Comparison of ENCODE assay signal across 11 mouse cellular contexts in genomic region chr8:120211345-120211744, GRCm38 (mm10). TPM values are rescaled to one million over a fixed set of nuclear protein-coding genes. Genes with fewer than 3 reads are reported as not detected.
A peak's percentile ranks its signal among the peaks of the same experiment; 100 is the strongest.
DNase-seq lines count a peak whose midpoint lies in the region; ATAC-seq and TF ChIP-seq lines count a peak whose summit lies in the region.
"Had no signal": no experiment of that assay in that cellular context is flagged by ENCODE, and none has a peak within 500 bp of the region (broad histone marks: within the 10 kb centered on the region; RNA-seq: fewer than 3 reads in every experiment).

No protein-coding gene starts in this region.

- H3K4me3 ChIP-seq in lung, embryonic 16.5 days (ENCODE audit: low read length), result no peak overlapping the region
- no peak overlapping the region for H3K4me3 ChIP-seq in lung, adult 2 months (replicated peaks; ENCODE audit: extremely low read depth, low read depth, low read length)
- H3K4me3 ChIP-seq in limb, embryonic 14.5 days (replicated peaks; ENCODE audit: low read length), result no peak overlapping the region
- H3K4me3 ChIP-seq: hindbrain, embryonic 15.5 days; megakaryocyte, embryonic 14.5 days had no signal

- peaks cover 22% of the 10 kb centered on the region for H3K4me1 ChIP-seq in lung, embryonic 16.5 days (replicated peaks; ENCODE audit: control insufficient read depth, insufficient read depth, low read length)
- no peaks in the 10 kb centered on the region for H3K4me1 ChIP-seq in lung, adult 2 months (ENCODE audit: control insufficient read depth, insufficient read depth, low read length)
- H3K4me1 ChIP-seq in limb, embryonic 14.5 days (ENCODE audit: control insufficient read depth, insufficient read depth, low read length), result peaks cover 23% of the 10 kb centered on the region

- no peak overlapping the region for H3K9ac ChIP-seq in lung, embryonic 16.5 days (ENCODE audit: low read length)
- H3K9ac ChIP-seq in limb, embryonic 14.5 days (ENCODE audit: low read depth, low read length, severe bottlenecking), result no peak overlapping the region
- H3K9ac ChIP-seq: hindbrain, embryonic 15.5 days had no signal

- H3K4me2 ChIP-seq in lung, embryonic 16.5 days (ENCODE audit: low read depth, low read length), result no peak overlapping the region
- no peak overlapping the region for H3K4me2 ChIP-seq in limb, embryonic 14.5 days (replicated peaks; ENCODE audit: low read depth, low read length, severe bottlenecking)
- H3K4me2 ChIP-seq: hindbrain, embryonic 15.5 days had no signal

- TF ChIP-seq POLR2A in lung, adult 2 months (IDR thresholded peaks at IDR 0.05; ENCODE audit: borderline replicate concordance, extremely low read depth, low read depth, low read length), result no peak
- TF ChIP-seq POLR2A in limb, embryonic 14.5 days (IDR thresholded peaks at IDR 0.05; ENCODE audit: borderline replicate concordance, extremely low read depth, insufficient read depth, insufficient read length), result no peak

- intact Hi-C loops in heart, postnatal 14 days (cut with DNase I), result loop anchor here (5.0 kb wide), 1 partner anchor 34 kb away; the partner anchor contains the start of gene Fam92b

- no peak overlapping the region for H3K27ac ChIP-seq in lung, embryonic 16.5 days (ENCODE audit: low read length)
- no peak overlapping the region for H3K27ac ChIP-seq in limb, embryonic 14.5 days (replicated peaks; ENCODE audit: low read depth, low read length)
- H3K27ac ChIP-seq: hindbrain, embryonic 15.5 days had no signal

- ATAC-seq in lung, embryonic 16.5 days (ENCODE audit: low read depth), result 0 out of 2 replicates have a peak, but pooled peaks have one; percentile 10
- 0 out of 2 replicates have a peak, but pooled peaks have one; percentile 31 for ATAC-seq in limb, embryonic 14.5 days (ENCODE audit: low FRiP score, low read depth)

- no peaks in the 10 kb centered on the region; the same call in 1 of the 2 replicates for H3K27me3 ChIP-seq in lung, embryonic 16.5 days (ENCODE audit: control insufficient read depth, insufficient read depth, low read depth, low read length)
- H3K27me3 ChIP-seq in limb, embryonic 14.5 days (ENCODE audit: control insufficient read depth, insufficient read depth, low read length), result no peaks in the 10 kb centered on the region
- H3K27me3 ChIP-seq: hindbrain, embryonic 15.5 days had no signal

- H3K9me3 ChIP-seq in lung, embryonic 16.5 days (ENCODE audit: control insufficient read depth, low read length), result no peaks in the 10 kb centered on the region
- H3K9me3 ChIP-seq in limb, embryonic 14.5 days (ENCODE audit: control insufficient read depth, low read length), result no peaks in the 10 kb centered on the region
- H3K9me3 ChIP-seq: hindbrain, embryonic 15.5 days; megakaryocyte, embryonic 14.5 days had no signal

- no peak for TF ChIP-seq CTCF in lung, adult 2 months (IDR thresholded peaks at IDR 0.05; ENCODE audit: insufficient read depth, low read length)

- peak; percentile 92 for DNase-seq in heart, adult 11 months
- DNase-seq in heart, postnatal 14 days, result no peak
- DNase-seq in lung, adult 2 months, result no peak
- peak; percentile 69 for DNase-seq in embryo, embryonic 10 days (ENCODE audit: low spot score)
- no peak for DNase-seq in limb, embryonic 14.5 days (ENCODE audit: low spot score)
- DNase-seq in spleen, postnatal 4 days (ENCODE audit: low spot score in 2 of 2), result no peak
- no peak for DNase-seq in layer of hippocampus, postnatal 14 days (ENCODE audit: low spot score in 2 of 2)
- DNase-seq: cerebellum, adult 11-12 months had no signal

- H3K36me3 ChIP-seq in lung, embryonic 16.5 days (ENCODE audit: control insufficient read depth, insufficient read depth, low read length), result no peaks in the 10 kb centered on the region
- no peaks in the 10 kb centered on the region for H3K36me3 ChIP-seq in limb, embryonic 14.5 days (ENCODE audit: control insufficient read depth, insufficient read depth, low read length)
- H3K36me3 ChIP-seq: hindbrain, embryonic 15.5 days had no signal

- whole genome bisulfite sequencing in lung, embryonic 16.5 days, result 20% methylated on average over 4 of the region's 4 CpGs
- WGBS in lung, adult 2 months, result 38% methylated on average over 4 of the region's 4 CpGs
- WGBS in limb, embryonic 14.5 days, result 32% methylated on average over 2 of the region's 4 CpGs

RNA-seq across cellular contexts. Expression of gene Gse1, which starts 16.9 kb away (rescaled TPM):
- total RNA-seq in heart, postnatal 14 days (2021), result 10 to 100 TPM; 29.0 to 33.1 TPM
- polyA plus RNA-seq in lung, embryonic 16.5 days (2015; fragmentation: Nextera tagmentation; extraction: Ambion mirVana), result 10.2 and 10.9 TPM in 2 replicates
- polyA plus RNA-seq in lung, adult 2 months (2012; rRNA removed), result 35.6 and 39.6 TPM in 2 replicates
- 32.6 and 43.9 TPM in 2 replicates for polyA plus RNA-seq in limb, embryonic 14.5 days (2012; rRNA removed)
- 10.2 and 10.3 TPM in 2 replicates for polyA plus RNA-seq in limb, embryonic 14.5 days (2014; fragmentation: Nextera tagmentation; extraction: Ambion mirVana)
- total RNA-seq in layer of hippocampus, postnatal 14 days (2021), result 100 to 1,000 TPM in 1 of 2 experiments, 10 to 100 TPM in 1; 94.0 to 107 TPM

RNA-seq across cellular contexts. Expression of gene Fam92b, which starts 34.1 kb away (rescaled TPM):
- total RNA-seq in heart, postnatal 14 days (2021), result not detected
- polyA plus RNA-seq in lung, embryonic 16.5 days (2015; fragmentation: Nextera tagmentation; extraction: Ambion mirVana), result 2.7 and 4.0 TPM in 2 replicates
- 9.0 and 10.2 TPM in 2 replicates for polyA plus RNA-seq in lung, adult 2 months (2012; rRNA removed)
- not detected in 2 replicates for polyA plus RNA-seq in limb, embryonic 14.5 days (2012; rRNA removed)
- polyA plus RNA-seq in limb, embryonic 14.5 days (2014; fragmentation: Nextera tagmentation; extraction: Ambion mirVana), result not detected in 2 replicates
- total RNA-seq in layer of hippocampus, postnatal 14 days (2021), result under 1 TPM in 1 of 2 experiments, not detected in 1; 0.33 TPM

Comparison
In these comparisons a context has a peak if more than half of its experiments do, and no peak if none do; other contexts are left out.
1. DNase-seq: peak in heart, adult 11 months (single experiment) and embryo, embryonic 10 days (single experiment); none in heart, postnatal 14 days (0 of 2), lung, adult 2 months (single experiment), limb, embryonic 14.5 days (single experiment), spleen, postnatal 4 days (0 of 2) and layer of hippocampus, postnatal 14 days (0 of 2).